Mouse (Mus musculus): ENCODE measurements around the gene Bbs9.

The Bbs9 gene

DNA sequence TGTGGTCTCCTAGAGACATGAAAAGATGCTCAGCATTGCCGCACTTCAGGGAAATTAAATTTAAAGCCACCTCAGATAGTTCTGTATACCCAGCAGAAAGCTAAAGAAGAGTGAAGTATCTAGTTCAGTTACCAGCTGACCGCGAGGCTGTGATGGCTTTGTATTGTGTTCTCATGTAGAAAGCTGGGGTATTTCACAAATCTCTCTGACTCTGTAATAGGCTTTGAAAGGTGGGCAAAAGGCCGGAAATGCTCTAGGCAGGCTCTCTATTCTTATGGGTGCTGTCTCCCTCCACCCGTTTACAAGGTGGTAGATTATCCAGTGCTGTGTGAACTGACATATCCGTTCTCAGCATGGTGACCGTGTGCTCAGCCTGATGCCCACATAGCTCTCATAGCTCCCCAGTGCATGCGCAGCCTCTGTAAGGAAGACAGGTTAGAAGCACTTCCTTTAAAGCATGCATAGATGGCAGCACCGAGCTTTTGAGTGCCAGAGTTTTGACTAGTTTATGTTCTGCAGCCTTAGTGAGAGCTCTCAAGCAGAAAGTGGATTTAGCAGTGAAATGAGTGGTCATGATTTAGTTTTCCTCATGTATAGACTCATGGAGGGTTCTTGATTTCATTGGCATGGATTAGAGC is 57.4 kb downstream of the Bbs9 start:
- DNase-seq (ENCODE audit: low spot score in 2 of 2), result no peak

DNA sequence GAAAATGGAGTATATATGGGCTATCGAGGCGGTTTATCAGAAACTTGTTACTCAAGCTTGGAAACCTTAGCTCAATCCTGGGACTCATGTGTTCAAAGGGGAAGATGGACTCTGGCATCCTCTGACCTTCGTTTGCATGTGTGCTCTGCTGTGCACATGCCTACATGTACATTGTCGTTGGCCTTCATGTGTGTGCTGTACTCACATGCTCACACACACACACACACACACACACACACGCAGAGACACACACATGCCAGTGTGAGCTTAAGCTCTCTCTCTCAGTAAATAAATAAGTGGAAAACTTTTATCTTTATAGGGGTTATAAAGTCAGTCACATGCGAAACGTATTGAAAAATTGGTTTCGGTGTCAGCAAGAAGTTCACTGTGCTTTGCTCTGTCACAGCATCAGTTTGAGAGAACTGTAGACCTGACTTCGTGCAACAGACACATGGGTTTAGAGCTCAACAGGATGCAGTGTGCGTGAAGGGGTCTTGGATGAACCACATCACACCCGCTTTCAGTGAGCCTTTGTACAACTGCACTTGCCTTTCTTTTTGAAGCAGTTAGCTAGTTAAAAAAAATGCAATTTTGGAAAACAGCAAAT is 62.4 kb downstream of the Bbs9 start:
- no peak for DNase-seq (ENCODE audit: low spot score in 2 of 2)

DNA sequence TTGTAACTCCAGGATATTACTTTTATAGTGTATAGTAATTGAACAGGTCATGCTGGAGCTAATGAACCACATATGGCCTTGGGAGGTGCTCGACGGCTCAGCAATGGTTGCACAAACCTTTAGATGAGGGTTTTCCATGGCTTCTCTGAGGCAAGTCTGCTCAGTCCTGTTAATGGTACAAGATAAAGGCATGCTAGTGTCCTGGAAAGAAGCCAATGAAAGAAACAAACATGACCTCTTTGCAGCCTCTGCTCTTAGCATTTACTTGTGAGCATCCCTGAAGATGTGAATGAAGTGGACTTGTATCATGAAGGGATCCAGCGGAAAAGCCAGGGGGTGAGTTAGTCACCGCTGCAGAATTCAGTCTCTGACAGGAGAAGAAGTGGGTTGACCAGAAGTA is 64.0 kb downstream of the Bbs9 start:
- DNase-seq (ENCODE audit: low spot score in 2 of 2), result no peak

DNA sequence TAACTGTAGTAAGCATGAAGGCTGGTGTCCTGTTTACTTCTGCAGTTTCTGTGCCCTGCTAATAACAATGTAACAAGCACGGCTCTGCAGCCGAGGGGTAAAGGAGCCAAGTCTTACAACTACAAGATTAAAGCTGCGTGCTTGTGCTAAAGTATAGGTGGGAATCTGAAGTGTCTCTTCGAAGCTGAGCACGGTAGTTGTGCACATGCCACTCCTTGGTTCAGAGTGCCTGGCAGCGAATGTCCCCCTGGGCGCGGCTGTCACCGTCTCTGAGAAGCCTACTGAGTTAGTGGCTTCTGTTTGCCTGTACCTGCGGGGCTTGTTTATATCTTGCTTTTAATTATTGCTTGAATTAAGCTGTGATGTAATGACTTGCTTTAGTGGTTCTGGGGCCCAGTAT is 65.6 kb downstream of the Bbs9 start:
- no peak for DNase-seq (ENCODE audit: low spot score in 2 of 2)

DNA sequence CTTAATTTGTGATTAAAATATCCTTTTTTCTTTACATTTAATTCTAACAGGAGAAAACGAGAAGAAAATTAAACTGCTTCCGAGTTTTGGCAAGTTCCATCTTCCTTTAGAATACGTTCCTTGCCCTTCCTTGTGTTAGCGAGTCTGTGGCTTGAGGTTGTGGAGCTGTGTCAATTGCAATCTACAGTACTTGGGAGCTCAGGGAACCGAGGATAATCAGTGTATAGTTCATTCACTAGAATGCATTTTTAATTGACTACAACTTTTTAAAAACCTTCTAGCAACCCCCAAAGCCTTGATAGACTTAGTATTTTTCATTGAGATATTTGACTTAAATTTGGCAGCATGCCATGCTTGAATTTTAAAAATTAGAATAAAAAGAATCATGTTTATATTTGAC is 68.0 kb downstream of the Bbs9 start:
- DNase-seq (ENCODE audit: low spot score in 2 of 2), result no peak

DNA sequence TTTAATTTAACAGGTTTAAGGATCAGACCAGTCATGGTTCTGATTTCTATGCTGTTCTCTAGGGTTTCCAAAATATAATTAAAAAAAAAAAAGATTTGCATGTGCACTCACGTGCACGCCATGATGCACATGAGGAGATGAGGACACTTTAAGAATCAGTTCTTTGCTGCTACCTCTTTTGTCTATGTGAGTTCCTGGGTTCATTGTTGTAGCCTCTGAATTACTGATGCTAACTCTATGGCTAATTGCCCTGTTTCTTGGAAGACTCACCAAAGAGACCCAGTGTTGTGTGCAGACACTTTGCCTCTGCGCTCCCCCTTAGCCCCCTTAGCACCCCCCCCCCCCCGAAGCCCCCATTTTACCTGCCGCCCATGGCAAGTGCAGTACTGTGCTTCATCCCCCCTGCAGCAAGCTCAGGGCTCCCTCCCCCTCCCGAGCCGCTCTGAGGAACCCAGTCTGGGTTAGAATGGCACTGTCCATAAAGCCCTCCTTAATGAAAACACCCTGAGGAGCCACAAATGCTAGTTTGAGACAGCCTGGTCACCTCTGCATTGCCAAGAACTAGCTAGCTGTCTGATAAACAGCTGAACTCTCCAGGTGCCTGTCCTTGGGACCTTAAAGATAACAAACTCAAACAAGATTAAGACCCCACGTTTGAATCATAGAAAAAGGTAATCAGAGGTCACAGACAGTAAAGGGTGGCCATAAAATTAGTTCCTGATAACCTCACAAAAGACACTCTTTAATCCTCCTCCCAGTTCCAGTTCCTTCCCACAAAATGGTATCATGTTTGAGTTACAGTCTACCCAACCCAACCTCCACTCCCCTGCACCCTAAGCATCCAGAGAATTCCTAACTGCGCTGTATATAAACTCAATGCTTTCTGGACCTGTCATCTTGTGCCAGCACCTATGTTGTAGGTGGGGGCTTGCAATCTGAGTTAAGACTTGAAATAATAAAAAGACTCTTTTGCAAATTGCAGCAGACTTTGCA is 69.1 kb downstream of the Bbs9 start:
- DNase-seq (ENCODE audit: low spot score in 2 of 2), result no peak

DNA sequence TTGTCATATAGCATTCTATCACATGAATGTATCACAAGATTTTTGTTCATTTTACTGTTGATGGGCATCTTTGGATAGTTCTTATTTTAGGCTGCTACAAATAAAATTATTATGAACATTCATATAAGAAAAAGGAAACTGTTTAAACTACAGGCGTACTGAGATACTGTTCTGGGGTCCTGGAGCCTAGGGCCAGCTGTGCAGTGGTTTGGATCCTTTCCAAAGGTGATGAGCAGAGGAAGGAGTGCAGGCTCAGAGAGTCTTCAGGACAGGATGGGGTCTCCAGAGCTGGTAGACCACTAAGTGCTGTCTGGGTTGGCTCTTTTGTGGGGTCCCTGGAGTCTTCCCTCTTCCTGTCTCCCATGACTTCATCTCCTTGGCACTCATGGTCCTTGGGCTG is 75.8 kb downstream of the Bbs9 start:
- no peak for DNase-seq (ENCODE audit: low spot score in 2 of 2)

DNA sequence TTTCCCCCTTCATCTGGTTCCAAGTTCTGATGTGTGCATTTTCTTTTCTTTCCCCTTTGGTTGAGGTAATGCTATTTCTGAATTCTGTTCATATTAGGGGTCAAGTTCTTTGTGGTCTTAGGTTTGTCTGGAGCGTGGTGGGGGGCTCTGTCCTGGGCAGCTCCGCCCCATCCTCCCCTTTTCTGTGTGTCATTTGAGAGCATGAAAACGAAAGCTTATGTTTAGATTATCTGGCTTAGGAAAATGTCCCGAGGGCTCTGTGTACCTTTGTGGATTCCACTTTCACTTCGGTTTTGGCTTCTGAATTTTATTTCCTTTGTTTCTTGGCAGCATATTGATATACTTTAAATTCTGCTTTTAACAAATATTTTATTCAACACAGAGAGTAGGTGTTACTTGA is 80.6 kb downstream of the Bbs9 start:
- DNase-seq (ENCODE audit: low spot score in 2 of 2), result no peak

DNA sequence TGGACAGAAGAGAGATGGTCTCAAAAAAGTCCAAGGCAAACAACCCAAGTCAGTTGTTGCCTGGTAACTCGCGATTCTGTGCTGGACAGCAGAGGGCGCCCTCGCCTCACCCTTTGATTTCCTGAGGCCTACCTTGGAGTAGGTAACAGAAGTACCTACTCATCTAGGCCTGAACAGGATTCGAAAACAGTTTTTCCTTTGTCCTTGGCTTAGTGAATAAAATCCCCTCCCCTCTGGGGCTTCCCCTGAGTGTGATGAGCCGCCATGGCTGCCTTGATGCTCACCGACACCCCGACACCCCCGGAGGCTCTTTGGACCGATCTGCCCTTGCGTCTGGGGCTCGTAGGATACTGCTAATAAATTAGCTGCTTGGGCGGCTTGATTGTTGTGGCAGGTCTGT is 82.0 kb downstream of the Bbs9 start:
- DNase-seq (ENCODE audit: low spot score in 2 of 2), result peak; percentile 35 to 57

DNA sequence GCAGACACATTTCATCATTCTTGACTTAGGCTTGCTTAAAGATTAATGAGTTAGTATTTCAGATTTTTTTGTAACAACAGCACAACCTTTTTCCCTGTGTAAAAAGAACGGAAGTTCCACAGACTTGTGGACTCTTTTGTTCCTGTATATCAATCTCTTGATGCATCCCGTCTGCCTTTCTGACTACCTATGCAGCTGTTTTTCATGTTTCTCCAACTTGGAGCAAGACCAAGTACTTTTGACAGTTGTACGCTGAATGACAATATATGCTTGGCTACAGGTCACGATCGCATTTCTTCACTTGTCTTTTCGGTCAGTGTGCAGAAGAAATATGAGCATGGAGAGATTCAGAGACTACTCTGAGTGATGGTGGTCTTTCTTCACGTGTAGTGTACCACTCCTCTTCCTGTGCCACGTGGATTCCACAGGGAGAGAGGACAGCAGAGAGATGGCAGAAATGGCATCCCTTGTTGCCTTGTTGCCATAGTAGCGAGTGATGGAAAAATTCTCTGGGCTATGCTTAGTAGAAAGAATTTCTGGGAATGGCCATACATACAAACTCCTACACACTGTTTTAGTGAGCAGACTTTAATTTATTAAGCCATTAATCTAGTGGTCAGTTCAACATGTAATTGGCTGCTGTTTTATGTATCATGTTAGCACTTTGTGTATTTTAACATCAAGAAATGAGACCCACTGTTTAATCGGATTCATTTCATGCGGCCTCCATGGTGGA is 88.3 kb downstream of the Bbs9 start:
- DNase-seq (ENCODE audit: low spot score in 2 of 2), result no peak

DNA sequence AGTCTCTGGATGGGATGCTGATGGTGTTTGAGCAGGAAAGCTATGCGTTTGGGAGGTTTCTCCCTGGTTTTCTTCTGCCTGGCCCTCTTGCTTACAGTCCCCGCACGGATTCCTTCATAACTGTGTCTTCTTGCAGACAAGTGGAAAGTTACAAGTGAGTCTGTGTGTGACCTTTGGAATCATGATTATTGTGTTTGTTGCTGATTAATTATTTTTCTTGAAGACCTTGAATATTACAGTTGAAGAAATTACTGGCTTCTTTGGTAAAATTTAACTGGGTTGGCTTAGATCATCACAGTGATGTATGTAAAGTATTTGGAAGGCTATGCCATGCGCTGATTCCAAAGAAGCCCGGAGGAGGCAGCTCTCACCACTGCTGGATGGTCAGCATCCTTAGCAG is 92.2 kb downstream of the Bbs9 start:
- DNase-seq (ENCODE audit: low spot score in 2 of 2), result no peak

DNA sequence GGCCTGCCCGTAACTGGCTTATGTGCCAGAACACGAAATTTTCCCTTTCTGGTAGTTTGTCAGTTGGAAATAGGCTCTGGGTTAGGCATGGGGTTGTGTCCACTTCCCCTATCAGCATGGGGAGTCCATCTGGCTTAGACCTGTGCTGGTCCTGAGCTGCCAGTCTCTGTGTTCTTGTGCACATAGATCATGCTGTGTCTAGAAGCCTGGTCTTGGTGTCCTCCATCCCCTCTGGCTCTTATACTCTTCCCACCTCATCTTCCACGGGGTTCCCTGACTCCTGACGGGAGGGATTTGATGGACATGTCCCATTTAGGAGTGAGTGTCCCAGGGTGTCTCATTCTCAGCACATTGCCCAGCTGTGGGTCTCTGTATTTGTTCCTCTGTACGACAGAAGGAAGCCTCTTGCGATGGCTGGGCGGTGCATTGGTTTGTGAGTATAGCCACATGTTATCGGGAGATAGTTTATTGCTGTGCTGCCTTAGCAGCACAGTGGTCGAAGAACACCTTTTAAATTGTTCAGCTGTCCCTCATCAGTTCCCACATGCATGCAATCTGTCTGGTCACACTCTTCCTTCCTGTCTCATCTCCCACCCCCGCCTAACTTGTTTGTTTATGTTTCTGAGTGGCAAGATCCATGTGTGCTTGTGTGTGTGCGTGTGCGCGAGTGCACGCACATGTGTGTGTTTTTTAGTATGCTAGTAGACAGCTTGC is 101.1 kb downstream of the Bbs9 start:
- no peak for DNase-seq (ENCODE audit: low spot score in 2 of 2)

DNA sequence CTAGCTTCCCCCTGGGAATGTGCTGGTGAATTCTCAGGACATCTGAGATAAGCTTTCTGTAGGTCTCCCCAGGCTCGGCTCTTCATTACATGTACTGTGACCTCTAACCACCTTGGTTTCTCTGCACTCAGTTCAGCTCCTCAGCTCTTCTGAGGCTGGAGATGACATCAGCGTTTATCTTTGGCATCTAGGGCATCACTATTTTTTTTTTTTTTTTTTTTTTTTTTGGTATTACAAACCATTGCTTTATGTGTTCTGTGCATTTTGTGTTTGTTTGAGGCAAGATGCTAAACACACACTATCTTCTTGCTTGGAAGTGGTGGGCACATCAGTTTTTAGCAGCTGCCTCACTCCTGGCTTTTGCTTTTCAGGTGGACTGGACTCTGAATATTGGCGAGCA is 102.8 kb downstream of the Bbs9 start:
- DNase-seq (ENCODE audit: low spot score in 2 of 2), result no peak

DNA sequence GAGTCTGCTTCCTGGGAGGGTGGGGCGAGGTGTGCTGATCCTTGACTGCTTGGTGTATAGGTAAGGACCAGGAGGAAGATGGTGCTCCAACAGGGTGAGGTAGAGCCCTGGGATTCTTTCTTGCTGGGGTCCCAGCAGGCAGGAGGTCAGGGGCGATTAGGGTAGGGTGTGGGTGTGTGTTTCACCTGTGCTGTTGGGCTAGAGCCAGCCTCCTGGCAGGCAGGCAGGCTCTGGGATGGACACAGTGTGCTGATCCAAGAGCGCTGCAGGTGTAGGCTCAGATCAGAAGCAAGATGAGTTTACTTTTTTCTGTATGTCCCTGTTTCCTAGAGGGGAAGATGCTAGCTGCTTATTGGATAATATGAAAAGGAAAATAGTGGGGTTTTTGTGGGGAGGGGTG is 108.7 kb downstream of the Bbs9 start:
- no peak for DNase-seq (ENCODE audit: low spot score in 2 of 2)

DNA sequence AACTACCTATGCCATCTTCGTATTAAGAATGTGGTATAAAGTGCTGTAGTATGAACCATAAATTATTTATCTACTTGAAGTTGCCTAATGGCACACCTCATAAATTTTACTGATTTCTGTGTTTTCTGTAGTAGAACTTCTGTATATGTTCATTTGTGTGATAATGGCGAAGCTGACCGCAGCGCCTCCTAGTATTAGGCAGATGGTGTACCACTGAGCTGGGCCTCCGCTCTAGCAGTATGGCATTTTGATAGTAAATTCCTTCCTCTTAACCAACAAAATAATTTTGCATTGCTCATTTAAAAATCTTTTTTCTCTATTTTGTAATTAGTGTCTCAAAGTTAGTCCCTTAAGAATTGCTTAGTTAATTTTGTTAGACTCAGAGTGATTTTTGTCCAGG is 117.5 kb downstream of the Bbs9 start:
- no peak for DNase-seq (ENCODE audit: low spot score in 2 of 2)

DNA sequence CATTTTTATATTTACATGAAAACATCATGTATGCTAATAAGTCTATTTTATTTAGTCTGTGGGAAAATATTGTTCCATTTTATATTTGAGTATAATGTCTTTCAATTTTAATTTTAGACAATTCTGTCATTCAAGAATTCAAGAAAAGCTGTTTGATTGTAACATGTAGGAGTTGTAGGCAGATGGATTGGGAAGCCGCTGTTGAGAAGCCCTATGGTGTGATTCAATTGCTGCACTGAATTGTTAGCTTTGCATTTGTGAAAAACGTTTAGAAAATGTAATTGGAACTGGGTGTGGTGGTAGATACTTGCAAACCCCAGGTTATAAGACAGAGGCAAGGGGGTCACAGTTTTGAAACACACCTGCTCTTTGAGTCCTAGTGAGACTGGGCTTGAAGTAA is 121.1 kb downstream of the Bbs9 start:
- DNase-seq (ENCODE audit: low spot score in 2 of 2), result no peak

DNA sequence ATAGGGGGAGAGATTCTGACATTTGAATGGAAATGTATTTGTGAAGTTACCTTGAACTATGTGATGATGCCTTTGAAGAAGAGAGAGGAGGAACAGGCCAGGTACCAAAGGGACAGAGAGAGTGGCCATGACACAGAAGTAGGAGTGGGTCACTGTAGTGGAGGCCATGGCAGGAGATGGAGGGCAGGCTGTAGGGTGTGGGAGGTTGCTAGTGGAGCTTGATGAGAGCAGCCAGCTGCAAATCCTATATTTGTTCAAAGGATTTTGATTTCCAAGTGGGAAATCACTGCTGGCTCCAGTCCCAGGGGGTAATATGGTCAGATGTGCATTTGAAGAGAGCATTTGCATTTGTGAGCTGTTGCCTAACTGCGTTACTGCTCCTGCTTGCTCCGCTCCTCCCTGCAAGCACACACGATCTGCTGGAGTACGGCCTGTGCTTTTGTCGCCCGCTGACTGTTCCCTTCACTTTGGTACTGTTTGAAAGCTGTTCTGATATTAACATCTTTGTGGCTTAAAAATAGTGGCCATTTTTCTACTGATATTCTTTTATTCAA is 137.8 kb downstream of the Bbs9 start:
- no peak for DNase-seq (ENCODE audit: low spot score in 2 of 2)

DNA sequence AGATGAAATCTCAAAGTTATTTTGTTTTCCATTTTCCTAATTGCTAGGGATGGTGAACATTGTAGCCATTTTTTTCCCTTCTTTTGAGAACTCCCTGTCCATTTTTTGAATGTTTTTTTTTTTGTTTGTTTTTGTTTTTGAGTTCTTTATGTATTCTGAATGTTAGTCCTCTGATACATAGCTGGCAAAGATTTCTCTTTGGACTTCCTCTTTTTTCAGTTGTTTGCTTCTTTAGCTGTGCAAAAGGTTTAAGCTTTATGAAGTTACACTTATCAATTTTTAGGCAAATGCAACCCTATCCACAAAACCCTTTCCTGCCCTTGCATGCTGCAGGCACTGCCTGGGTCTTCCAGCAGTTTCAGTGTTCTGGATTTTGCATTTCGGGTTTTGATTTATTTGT is 143.7 kb downstream of the Bbs9 start:
- no peak for DNase-seq (ENCODE audit: low spot score in 2 of 2)

DNA sequence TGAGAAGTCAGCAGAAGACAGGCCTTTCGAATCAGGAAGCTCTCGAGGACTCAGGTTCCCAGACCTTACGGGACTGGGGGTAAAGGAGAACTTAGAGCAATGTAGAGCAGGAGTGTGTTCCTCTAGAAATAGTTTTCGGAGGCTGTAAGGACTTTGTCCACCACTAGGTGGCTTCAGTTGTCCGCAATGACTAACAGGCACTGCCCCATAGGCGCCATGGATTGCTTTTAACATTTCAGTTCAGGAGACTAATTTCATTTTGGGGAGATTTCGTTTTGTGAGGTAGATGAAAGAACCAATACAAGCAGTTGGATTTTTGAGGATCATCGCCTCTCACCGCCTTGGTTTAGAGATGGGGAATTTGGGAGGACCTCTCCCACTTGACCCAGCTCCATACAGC is 149.5 kb downstream of the Bbs9 start:
- peak; percentile 31 to 47 for DNase-seq (ENCODE audit: low spot score in 2 of 2)

DNA sequence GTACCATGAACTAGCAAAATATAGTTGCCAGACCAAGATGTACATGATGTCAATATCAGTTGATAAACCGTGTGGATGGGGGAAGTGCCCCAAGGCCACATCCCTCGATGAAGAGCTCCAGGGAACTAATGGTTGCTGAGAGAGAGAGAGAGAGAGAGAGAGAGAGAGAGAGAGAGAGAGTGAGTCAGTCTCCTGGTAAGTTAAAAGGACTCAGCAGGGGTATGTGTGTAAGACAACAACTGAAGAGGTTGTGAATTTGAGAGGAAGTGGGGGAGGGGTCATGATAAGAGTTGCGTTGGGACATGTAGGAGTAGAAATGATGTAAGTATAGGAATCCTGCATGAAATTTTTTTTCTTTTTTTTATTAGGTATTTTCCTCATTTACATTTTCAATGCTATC is 150.5 kb downstream of the Bbs9 start:
- DNase-seq (ENCODE audit: low spot score in 2 of 2), result no peak

DNA sequence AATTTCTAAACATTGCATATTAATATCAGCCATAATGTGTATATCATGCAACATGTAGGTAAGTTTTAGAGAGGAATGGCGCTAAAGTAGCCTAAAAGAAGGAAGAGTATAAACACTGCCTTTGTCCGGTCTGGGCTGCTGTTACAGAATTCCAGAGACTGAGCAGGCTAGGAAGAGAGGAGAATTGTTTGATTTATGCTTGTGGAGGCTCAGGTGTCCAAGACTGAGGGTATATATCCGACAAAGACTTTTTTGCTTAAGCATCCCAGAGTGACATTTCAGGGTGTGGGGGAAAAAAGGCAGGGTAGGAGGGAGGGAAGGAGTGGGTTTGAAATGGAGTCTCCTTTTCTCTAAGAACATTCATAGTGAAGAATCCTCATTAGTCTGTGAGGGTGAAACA is 152.4 kb downstream of the Bbs9 start:
- DNase-seq (ENCODE audit: low spot score in 2 of 2), result no peak
